Mouse (Mus musculus): ENCODE data around the gene Flt3l. TPM values are rescaled to one million over a fixed set of nuclear protein-coding genes. Genes with fewer than 3 reads are reported as not detected.

Flt3l gene
- total and polyA plus RNA-seq, 2 experiments from 2014 or later, result 1.9 to 2.3 TPM

- Histone ChIP-seq H3K4me2 (ENCODE audit: low read depth) (no peak overlapping the region), H3K4me3 (ENCODE audit: low read depth, low read length) (no peak overlapping the region), H3K27ac (ENCODE audit: low read depth, low read length) (no peak overlapping the region), H3K27me3 (ENCODE audit: insufficient read depth, low read length) (no peaks in the 10 kb centered on the region), H3K36me3 (ENCODE audit: insufficient read depth) (no peaks in the 10 kb centered on the region), H3K4me1 (ENCODE audit: insufficient read depth) (no peaks in the 10 kb centered on the region), H3K9me3 (ENCODE audit: low read length) (no peaks in the 10 kb centered on the region), H3K9ac (no peak overlapping the region)
- 78% methylated on average over 12 of the region's 12 CpGs for WGBS
- TF ChIP-seq CTCF (IDR thresholded peaks at IDR 0.05; ENCODE audit: low read depth), result no peak
- ATAC-seq, result no peak
- no peak for DNase-seq
Measured at GRCm38 (mm10) chr7:45092828-45093515, 43.3 kb downstream of the Flt3l start.

- H3K9ac ChIP-seq, result peak within 1 kb of the TSS; percentile 25; the same call in 1 of the 2 replicates
- H3K4me3 ChIP-seq (ENCODE audit: low read depth, low read length), result peak within 1 kb of the TSS; percentile 38
- H3K9me3 ChIP-seq (ENCODE audit: low read length), result no peaks in the 10 kb centered on the region
- TF ChIP-seq CTCF (IDR thresholded peaks at IDR 0.05; ENCODE audit: low read depth), result no peak
- WGBS, result under 1% methylated on average over 16 of the region's 16 CpGs
- DNase-seq (peak; percentile 85), ATAC-seq (peak; percentile 95)
- peak within 1 kb of the TSS; percentile 62 for H3K4me2 ChIP-seq (ENCODE audit: low read depth)
- no peaks in the 10 kb centered on the region for H3K36me3 ChIP-seq (ENCODE audit: insufficient read depth)
- H3K27me3 ChIP-seq (ENCODE audit: insufficient read depth, low read length), result no peaks in the 10 kb centered on the region
- no peak within 1 kb of the TSS for H3K27ac ChIP-seq (ENCODE audit: low read depth, low read length)
- no peaks in the 10 kb centered on the region for H3K4me1 ChIP-seq (ENCODE audit: insufficient read depth)
Measured at GRCm38 (mm10) chr7:45092048-45092447, 44.2 kb downstream of the Flt3l start, which contains the start of gene Rcn3. TSS of gene Rcn3 (minus strand) at chr7:45092221.

- Histone ChIP-seq H3K9ac (peak overlapping the region; percentile 25; the same call in 1 of the 2 replicates), H3K27me3 (ENCODE audit: insufficient read depth, low read length) (no peaks in the 10 kb centered on the region), H3K4me1 (ENCODE audit: insufficient read depth) (no peaks in the 10 kb centered on the region), H3K4me3 (ENCODE audit: low read depth, low read length) (peak overlapping the region; percentile 38), H3K27ac (ENCODE audit: low read depth, low read length) (no peak overlapping the region), H3K4me2 (ENCODE audit: low read depth) (peak overlapping the region; percentile 62), H3K9me3 (ENCODE audit: low read length) (no peaks in the 10 kb centered on the region), H3K36me3 (ENCODE audit: insufficient read depth) (0 out of 2 replicates have a peak, but pooled peaks cover 6% of the 10 kb centered on the region)
- peak; percentile 23 for ATAC-seq
- DNase-seq, result no peak
- WGBS, result 15% methylated on average over 35 of the region's 35 CpGs
- TF ChIP-seq CTCF (IDR thresholded peaks at IDR 0.05; ENCODE audit: low read depth), result no peak
Measured at GRCm38 (mm10) chr7:45091001-45091990, 44.9 kb downstream of the Flt3l start.

GRCm38 (mm10) chr7:45090251-45090977, 45.8 kb downstream of the Flt3l start:
- Histone ChIP-seq H3K27ac (ENCODE audit: low read depth, low read length) (no peak overlapping the region), H3K27me3 (ENCODE audit: insufficient read depth, low read length) (no peaks in the 10 kb centered on the region), H3K4me2 (ENCODE audit: low read depth) (peak overlapping the region; percentile 62; the same call in 1 of the 2 replicates), H3K9me3 (ENCODE audit: low read length) (no peaks in the 10 kb centered on the region), H3K4me1 (ENCODE audit: insufficient read depth) (no peaks in the 10 kb centered on the region), H3K9ac (no peak overlapping the region), H3K4me3 (ENCODE audit: low read depth, low read length) (no peak overlapping the region), H3K36me3 (ENCODE audit: insufficient read depth) (0 out of 2 replicates have a peak, but pooled peaks cover 6% of the 10 kb centered on the region)
- TF ChIP-seq CTCF (IDR thresholded peaks at IDR 0.05; ENCODE audit: low read depth), result no peak
- ATAC-seq (no peak), DNase-seq (no peak)
- WGBS, result 82% methylated on average over 13 of the region's 13 CpGs

- Histone ChIP-seq H3K9ac (no peak overlapping the region), H3K4me3 (ENCODE audit: low read depth, low read length) (no peak overlapping the region), H3K4me2 (ENCODE audit: low read depth) (no peak overlapping the region), H3K27ac (ENCODE audit: low read depth, low read length) (no peak overlapping the region), H3K4me1 (ENCODE audit: insufficient read depth) (no peaks in the 10 kb centered on the region), H3K9me3 (ENCODE audit: low read length) (no peaks in the 10 kb centered on the region), H3K27me3 (ENCODE audit: insufficient read depth, low read length) (no peaks in the 10 kb centered on the region), H3K36me3 (ENCODE audit: insufficient read depth) (0 out of 2 replicates have a peak, but pooled peaks cover 12% of the 10 kb centered on the region)
- 97% methylated on average over 17 of the region's 17 CpGs for WGBS
- no peak for ATAC-seq
- DNase-seq, result no peak
- TF ChIP-seq CTCF (IDR thresholded peaks at IDR 0.05; ENCODE audit: low read depth), result no peak
Measured at GRCm38 (mm10) chr7:45088597-45088996, 47.6 kb downstream of the Flt3l start.

DNA sequence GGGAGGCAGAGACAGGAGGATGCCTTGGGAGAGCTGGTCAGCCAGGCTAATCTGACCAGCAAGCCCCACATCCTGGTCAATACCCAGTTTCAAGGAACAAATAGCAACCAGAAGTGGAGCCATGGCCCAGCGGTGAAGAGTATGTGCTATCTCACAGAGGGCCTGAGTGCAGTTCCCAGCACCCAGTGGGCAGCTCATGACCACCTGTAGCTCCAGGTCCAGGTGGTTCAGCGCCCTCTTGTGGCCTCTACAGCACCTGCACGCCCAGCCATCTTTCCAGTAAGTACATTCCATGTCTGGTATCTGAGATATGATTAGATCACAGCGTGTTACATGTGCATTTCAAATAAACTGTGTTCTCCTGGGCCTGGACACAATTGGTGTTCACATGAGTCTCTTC, 50.1 kb downstream of the Flt3l start:
- H3K27ac ChIP-seq (ENCODE audit: low read depth, low read length), result no peak overlapping the region
- no peaks in the 10 kb centered on the region for H3K4me1 ChIP-seq (ENCODE audit: insufficient read depth)
- TF ChIP-seq CTCF (IDR thresholded peaks at IDR 0.05; ENCODE audit: low read depth), result peak; percentile 20; the same call in 1 of the 2 replicates
- no peak for DNase-seq
- H3K27me3 ChIP-seq (ENCODE audit: insufficient read depth, low read length), result no peaks in the 10 kb centered on the region
- no peak overlapping the region for H3K4me2 ChIP-seq (ENCODE audit: low read depth)
- no peak overlapping the region for H3K9ac ChIP-seq
- no peak overlapping the region for H3K4me3 ChIP-seq (ENCODE audit: low read depth, low read length)
- H3K9me3 ChIP-seq (ENCODE audit: low read length), result no peaks in the 10 kb centered on the region
- no peak for ATAC-seq
- WGBS, result 79% methylated on average over 4 of the region's 4 CpGs
- H3K36me3 ChIP-seq (ENCODE audit: insufficient read depth), result 0 out of 2 replicates have a peak, but pooled peaks cover 12% of the 10 kb centered on the region
